Mouse (Mus musculus) lung, postnatal 10 days (tissue): ENCODE data around the gene Prr5l.

Experiments used
- DNase-seq: peaks from one replicate; pipeline ENCODE4 v3.0.0; 2021

Gene Prr5l

GRCm38 (mm10) chr2:101881471-101882162, 1.2 kb downstream of the Prr5l start:
- no peak for DNase-seq

- peak; percentile 82 for DNase-seq
Observed at GRCm38 (mm10) chr2:101871179-101871578, 11.6 kb downstream of the Prr5l start.

- peak; percentile 58 for DNase-seq
Observed at GRCm38 (mm10) chr2:101868683-101869082, 14.1 kb downstream of the Prr5l start.

GRCm38 (mm10) chr2:101862219-101863123, 20.4 kb downstream of the Prr5l start:
- peak; percentile 81 for DNase-seq

GRCm38 (mm10) chr2:101860920-101861485, 21.8 kb downstream of the Prr5l start:
- DNase-seq, result no peak

- no peak for DNase-seq
Observed at GRCm38 (mm10) chr2:101856174-101856573, 26.7 kb downstream of the Prr5l start.

- DNase-seq, result no peak
Observed at GRCm38 (mm10) chr2:101854792-101855191, 28.0 kb downstream of the Prr5l start.

- DNase-seq, result no peak
Observed at GRCm38 (mm10) chr2:101842756-101843155, 40.1 kb downstream of the Prr5l start.

GRCm38 (mm10) chr2:101834816-101835523, 47.9 kb downstream of the Prr5l start:
- no peak for DNase-seq

- DNase-seq, result peak; percentile 20
Observed at GRCm38 (mm10) chr2:101832361-101832760, 50.5 kb downstream of the Prr5l start.

- no peak for DNase-seq
Observed at GRCm38 (mm10) chr2:101831851-101832250, 51.0 kb downstream of the Prr5l start.

GRCm38 (mm10) chr2:101830186-101830915, 52.5 kb downstream of the Prr5l start:
- peak; percentile 37 for DNase-seq

GRCm38 (mm10) chr2:101829013-101829412, 53.8 kb downstream of the Prr5l start:
- DNase-seq, result no peak

- peak; percentile 30 for DNase-seq
Observed at GRCm38 (mm10) chr2:101828057-101828643, 54.7 kb downstream of the Prr5l start.

- DNase-seq, result no peak
Observed at GRCm38 (mm10) chr2:101827626-101828025, 55.2 kb downstream of the Prr5l start.

- DNase-seq, result no peak
Observed at GRCm38 (mm10) chr2:101826950-101827600, 55.8 kb downstream of the Prr5l start.

GRCm38 (mm10) chr2:101826186-101826707, 56.6 kb downstream of the Prr5l start:
- no peak for DNase-seq

GRCm38 (mm10) chr2:101825226-101826120, 57.4 kb downstream of the Prr5l start:
- no peak for DNase-seq

GRCm38 (mm10) chr2:101823821-101824220, 59.0 kb downstream of the Prr5l start:
- no peak for DNase-seq

GRCm38 (mm10) chr2:101822785-101823184, 60.0 kb downstream of the Prr5l start:
- DNase-seq, result no peak
